Mouse (Mus musculus) liver, adult (tissue): ENCODE data around the gene Zfp446.

Experiments
- GATA4 ChIP-seq: IDR thresholded peaks from 2 replicates; pipeline ENCODE4 v1.6.1; 2014; ENCODE audit warnings: mild to moderate bottlenecking, low read length; ENCODE audit not compliant: insufficient replicate concordance

Zfp446 gene

DNA sequence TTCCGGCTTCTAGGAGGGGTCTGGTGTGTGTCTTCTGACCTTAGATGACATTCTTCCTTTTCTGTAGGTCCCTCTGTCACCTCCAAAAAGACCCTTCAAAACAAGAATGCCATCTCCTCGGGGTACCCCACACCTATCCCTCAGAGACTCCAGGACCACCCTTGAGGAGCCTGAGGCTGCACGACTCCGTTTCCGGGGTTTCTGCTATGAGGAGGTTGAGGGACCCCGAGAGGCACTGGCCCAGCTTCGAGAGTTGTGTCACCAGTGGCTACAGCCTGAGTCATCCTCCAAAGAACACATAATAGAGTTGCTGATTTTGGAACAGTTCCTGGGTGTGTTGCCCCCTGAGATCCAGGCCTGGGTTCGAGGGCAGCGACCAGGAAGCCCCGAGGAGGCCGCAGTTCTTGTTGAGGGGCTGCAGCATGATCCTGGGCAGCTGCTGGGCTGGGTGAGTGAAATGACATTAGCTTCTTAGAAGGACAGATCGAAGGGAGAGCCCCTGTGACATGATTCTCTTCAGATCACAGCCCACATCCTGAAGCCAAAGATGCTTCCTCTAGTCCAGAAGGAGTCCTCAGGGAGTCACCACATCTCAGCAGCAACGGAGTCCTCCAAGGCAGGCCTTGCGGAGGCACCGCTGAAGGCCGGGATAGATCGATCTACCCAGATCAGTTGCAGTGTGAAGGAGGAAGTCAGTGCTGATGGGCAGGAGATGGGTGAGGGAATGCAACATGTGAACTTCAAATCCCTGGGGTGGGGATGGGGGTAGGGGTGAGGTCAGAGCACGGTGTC is 1.5 kb downstream of the Zfp446 start:
- no peak for TF ChIP-seq GATA4

DNA sequence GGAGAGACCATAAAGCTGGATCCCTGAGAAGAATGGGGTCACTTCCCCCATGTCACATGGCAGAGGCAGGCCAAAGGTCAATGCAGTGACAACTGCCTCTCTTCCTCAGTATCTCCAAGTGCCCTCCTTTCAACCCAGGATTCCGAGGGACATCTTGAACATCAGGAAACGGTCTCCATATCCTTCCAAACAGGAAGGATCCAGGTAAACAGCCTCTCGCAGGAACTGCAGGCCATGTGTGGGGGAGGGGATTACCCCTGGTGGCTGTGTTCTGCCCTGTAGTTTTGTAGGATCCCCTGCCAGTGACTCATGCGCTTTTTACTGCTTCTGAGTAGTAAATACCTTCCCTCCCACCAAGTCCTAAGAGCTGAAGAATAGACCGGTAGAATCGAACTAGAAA is 2.1 kb downstream of the Zfp446 start:
- no peak for TF ChIP-seq GATA4

DNA sequence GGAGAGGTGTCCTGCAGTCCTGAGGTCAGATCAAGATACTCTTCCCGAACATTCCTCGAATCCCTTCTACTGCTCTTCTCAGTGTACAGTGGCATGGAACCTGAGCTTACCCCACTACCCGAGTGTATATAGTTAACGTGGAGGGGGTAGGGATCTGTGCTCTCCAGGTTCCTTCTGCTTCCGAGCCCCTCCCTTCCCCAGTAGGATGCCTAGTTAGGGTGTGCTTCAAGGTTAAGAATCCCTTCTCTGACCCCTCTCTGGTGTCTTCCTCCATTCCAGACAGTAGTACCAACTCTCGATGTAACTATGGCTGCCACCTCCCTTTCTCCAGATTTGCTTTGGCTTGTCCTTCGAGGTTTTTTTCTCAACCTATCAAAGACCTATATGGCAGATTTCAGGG is 2.6 kb downstream of the Zfp446 start:
- no peak for TF ChIP-seq GATA4

DNA sequence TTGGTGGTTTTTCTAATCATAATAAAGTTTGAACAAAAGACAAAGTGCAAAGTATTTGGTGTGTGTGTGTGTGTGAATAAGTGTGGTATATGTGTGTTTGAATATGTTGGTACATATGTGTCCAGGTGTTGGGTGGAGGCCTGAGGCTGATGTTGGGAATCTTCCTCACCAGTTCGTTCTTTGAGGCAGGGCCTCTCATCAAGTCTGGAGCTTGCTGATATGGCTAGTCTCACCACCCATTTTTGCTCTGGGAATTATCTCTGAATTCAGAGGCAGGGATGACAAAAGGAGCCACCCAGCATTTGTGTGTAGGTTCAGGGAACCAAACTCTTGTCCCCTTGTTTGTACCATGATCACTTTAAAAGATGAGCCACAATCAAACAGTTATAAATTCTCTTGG is 8.1 kb downstream of the Zfp446 start:
- TF ChIP-seq GATA4 = no peak

DNA sequence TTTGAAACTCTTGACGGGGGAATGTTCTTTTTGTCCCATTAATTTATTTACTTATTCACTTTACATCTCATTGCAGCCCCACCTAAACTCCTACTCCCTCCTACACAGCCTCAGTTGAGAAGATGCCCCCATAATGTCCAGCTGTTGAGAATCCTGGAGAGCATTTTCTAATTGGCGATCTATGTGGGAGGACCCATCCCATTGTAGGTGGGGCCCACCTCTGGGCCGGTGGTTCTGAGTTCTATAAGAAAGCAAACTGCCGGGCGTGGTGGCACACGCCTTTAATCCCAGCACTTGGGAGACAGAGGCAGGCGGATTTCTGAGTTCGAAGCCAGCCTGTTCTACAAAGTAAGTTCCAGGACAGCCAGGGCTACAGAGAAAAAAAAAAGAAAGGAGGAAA is 9.3 kb downstream of the Zfp446 start:
- TF ChIP-seq GATA4 = no peak

DNA sequence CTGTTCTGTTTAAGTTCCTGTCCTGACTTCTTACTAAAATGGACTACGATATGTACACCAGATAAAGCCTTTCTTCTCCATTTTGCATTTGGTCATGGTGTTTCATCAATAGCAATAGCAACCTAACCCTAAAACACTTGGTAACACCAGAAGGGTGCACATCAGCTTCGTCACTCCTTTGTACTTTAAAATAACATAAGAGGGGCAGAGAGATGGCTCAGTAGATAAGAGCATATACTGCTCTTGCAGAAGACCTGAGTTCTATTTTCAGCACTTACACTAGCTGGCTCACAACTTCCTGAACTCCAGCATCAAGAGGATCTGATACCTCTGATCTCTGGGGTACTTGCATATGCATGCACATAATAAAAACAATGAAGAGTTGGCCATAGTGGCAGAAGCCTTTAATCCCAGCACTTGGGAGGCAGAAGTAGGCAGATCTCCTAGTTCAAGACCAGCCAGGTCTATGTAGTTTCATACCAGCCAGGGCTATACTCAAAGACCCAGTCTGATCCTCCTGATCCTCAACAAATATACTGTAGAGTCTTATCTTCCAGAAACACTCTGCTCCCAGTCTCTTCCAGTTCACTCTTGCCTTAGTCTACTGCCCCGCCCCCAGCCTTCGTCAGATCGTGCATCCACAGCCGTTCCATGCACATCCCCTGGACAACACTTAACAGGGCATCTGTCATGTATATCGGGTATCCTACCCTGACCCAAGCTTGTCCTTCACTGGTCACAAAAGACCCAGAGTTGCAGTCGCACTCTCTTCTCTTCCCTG is 10.0 kb downstream of the Zfp446 start:
- TF ChIP-seq GATA4 = no peak

DNA sequence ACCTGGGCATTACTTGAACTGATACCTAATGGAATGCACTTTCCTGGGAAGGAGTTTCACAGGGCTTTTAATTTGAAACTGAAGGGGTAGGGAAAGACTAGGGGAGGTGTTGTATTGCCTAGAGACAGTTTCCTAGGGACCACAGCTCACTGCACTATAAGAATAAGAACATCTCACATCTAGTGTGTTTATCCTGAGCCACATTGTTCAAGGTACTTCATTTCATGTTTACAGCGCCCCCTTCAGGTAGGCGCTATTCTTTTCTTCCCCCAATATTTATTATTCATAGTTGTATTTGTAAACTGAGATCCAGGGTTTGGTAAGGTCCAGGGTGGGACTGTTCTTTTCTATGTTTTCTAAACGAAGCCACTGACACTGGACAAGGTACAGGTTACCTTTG is 14.6 kb downstream of the Zfp446 start:
- TF ChIP-seq GATA4 = no peak

DNA sequence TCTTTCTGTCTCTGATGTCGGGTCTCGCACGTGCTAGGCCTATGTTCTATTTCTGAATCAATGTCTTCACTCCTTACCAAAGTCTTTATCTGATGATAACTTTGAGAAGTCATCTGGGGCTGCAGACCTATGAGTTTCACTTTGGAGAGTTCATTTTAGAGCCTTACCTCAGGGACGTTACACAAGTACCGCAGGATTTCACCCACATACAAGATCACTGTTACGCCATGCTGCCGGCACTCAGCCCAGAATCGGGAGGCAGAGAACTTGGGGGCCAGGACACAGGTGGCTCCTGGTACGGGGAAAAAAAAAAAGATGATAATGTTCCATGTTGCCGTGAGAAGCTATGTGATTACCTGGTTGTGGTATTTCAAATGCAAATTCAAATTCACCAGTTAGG is 15.5 kb downstream of the Zfp446 start:
- no peak for TF ChIP-seq GATA4

DNA sequence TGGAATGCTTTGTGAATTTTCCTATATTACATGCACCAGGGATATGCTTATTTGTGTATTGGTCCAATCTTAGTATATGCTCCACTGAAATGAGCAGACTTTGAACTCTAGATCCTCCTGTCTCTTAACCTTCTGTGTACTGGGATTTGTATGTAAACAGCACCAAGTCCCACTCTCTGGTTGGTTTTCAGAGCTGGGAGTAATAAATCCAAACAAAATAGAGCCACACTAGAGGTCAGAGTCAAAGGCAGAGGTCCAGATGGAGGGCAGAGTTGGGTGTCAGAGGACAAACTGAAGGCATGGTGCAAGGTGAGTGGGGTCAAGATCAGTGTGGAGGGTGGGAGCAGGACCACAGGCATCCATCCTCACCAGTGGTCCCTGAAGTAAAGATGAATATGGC is 18.2 kb downstream of the Zfp446 start:
- TF ChIP-seq GATA4 = no peak

DNA sequence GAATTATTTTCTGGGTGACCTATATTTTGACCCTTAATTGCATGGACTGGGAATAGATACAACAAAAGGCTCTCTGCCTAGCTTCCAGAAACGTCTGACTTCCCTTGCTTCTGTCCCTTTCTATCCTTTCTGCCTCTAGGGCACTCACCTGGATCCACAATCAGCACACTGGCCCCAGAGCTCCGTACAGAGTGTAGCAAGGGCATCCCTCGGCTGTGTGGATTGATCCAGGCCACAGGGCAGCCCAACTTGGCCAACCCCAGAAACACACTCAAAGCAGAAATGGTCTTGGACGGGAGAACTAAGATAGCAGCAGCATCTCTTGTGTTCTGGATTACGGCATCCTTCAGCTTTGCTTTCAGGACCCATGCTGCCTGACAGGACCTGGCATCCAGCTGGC is 19.6 kb downstream of the Zfp446 start:
- TF ChIP-seq GATA4 = no peak

DNA sequence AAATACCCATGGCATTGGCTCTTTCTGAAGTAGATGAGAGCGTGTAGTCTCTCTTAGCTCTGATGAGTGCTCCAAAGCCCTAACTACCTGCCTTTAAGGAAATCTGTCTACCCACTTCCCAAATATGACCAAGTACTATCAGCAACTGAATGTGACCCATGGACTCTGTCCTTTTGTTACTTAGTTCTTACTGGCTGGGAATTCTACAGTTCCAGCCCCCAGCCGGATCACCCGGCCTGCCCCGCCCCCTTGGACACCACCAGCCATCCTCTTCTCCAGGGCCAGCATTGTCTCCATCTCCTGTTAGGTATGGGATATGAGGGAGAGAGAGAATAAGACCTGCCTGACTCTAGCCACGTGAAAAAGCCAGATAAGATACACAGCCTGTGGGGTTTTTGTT is 20.4 kb downstream of the Zfp446 start, which contains the start of gene Slc27a5:
Slc27a5 (minus strand) TSS at position 140 of the 400 bp plus-strand sequence.
- no peak; the same call in 1 of the 2 replicates for TF ChIP-seq GATA4

DNA sequence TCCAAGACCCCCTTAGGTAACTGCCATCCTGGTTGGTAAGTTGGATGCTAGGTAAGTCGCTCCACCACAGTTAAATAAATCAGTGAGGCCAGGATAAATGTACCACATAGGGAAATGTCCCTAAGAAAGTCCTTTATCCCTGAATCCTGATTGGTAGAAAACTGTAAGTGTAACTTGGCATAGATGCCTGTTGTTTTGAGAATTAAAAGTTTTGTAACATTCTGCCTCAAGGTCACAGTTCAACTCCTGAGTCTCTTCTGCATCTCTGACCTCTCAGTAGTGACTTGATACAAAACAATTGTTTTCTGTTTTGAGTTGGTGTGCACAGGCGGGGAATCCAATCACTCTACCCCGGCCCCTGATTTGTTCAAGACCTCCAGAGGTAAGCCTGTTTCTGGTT is 21.2 kb downstream of the Zfp446 start, which contains the start of gene Trim28:
Trim28 (plus strand) TSS at position 264 of the 400 bp plus-strand sequence.
- no peak for TF ChIP-seq GATA4

DNA sequence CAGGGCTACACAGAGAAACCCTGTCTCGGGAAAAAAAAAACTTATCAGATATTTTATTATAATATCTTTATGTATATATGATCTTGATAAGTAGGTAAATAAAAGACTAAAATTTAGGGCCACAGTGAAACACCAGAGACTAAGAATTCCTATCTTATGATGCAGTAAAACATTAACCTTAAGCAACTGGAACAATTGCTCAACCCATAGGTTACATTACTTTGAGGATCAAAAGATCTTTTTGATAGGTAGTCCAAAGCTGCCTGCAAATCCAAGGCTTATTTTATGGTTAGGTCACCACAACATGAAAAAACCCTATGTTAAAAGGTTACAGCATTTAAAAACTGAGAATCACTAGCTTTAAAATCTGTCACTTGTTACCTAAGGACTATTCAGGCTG is 23.9 kb downstream of the Zfp446 start:
- TF ChIP-seq GATA4 = no peak

DNA sequence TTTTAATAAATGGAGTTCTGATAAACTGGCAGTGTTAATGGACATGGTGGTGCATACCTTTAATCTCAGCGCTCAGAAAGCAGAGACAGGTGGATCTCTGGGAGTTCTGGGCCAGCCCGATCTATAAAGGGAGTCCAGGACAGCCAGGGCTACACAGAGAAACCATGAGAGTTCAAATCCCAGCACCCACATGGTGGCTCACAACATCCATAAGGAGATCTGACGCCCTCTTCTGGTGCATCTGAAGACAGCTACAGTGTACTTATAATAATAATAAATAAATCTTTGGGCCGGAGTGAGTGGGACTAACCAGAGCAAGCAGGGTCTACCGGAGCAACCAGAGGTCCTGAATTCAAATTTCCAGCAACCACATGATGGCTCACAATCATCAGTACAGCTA is 25.7 kb downstream of the Zfp446 start:
- no peak for TF ChIP-seq GATA4

DNA sequence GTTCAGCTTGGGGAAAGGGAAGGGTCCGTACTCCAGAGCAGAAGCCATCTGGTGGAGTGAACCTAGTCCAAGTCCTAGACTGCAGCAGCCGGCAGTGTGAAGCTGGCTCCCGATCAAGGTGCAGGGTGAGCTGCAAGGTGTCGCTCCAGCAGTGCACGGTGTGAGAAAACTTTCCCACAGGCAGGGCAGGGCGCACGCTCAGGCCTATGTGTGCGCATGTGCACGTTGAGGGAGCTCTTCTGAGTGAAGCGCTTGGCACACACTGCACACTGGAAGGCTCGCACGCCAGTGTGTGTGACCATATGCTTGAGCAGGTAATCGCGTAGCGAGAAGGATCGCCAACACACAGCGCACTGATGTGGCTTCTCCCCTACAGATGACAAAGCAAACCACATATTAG is 28.4 kb downstream of the Zfp446 start:
- no peak for TF ChIP-seq GATA4

DNA sequence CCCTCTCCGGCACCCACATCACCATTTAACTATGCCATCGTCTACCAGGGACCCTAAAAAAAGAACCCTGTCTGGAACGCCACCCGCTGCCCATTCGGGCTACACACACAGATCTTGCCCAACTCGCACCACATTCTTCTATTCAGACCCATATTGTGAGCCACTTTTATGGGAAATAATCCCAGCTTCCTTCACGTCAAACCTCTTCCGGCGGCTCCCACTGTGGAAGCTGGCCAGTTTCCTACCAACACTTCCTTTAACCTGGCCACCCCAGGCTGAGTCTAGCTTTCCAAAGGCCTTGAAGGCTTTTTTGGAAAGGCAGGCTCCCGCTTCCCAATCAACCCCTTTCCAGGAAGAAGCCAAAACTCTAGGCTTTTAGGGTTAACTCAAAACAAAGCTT is 28.9 kb downstream of the Zfp446 start:
- no peak for TF ChIP-seq GATA4
